Mouse (Mus musculus) B cell, adult 62 days (primary cell): ENCODE results near the gene Vmn1r95. TPM values are rescaled to one million over a fixed set of nuclear protein-coding genes. Genes with fewer than 3 reads are reported as not detected.

ENCODE experiments used
- total RNA-seq: library from RNA; stranded (reverse); gene quantifications from 4 replicates; pipeline ENCODE4 v1.2.4, GENCODE M21; 2023

Vmn1r95 gene
- total RNA-seq, result not detected in 4 replicates

GRCm38 (mm10) chr7:20193410-20193809 is at the start of gene Vmn1r95:
Gene Vmn1r95, plus strand, starts transcription at chr7:20193710.

GRCm38 (mm10) chr7:20168277-20168676 is 25.2 kb upstream of the Vmn1r95 start, which contains the start of gene Vmn1r94:
Gene Vmn1r94, minus strand, starts transcription at chr7:20168377.

GRCm38 (mm10) chr7:20205507-20205906 is 12.0 kb downstream of the Vmn1r95 start, which contains the start of gene Gm6164:
Gene Gm6164, minus strand, starts transcription at chr7:20205607.

GRCm38 (mm10) chr7:20233728-20234127 is 40.2 kb downstream of the Vmn1r95 start, which contains the start of gene Gm4498:
Gene Gm4498, minus strand, starts transcription at chr7:20233828.

Other genes with a start within 250 kb of the Vmn1r95 start
- not detected in 4 replicates for gene Igsf23, start 243.0 kb upstream of the Vmn1r95 start, total RNA-seq
- gene Ceacam20, start 228.3 kb upstream of the Vmn1r95 start, total RNA-seq, result not detected in 4 replicates
- not detected in 4 replicates for gene Nlrp9b, start 202.2 kb upstream of the Vmn1r95 start, total RNA-seq
- gene Vmn1r91, start 94.0 kb upstream of the Vmn1r95 start, total RNA-seq, result not detected in 4 replicates
- not detected in 4 replicates for gene Gm16442, start 71.1 kb upstream of the Vmn1r95 start, total RNA-seq
- gene Vmn1r93, start 54.6 kb upstream of the Vmn1r95 start, total RNA-seq, result not detected in 4 replicates
- not detected in 4 replicates for gene Vmn1r94, start 25.3 kb upstream of the Vmn1r95 start, total RNA-seq
- gene Gm6164, start 11.9 kb downstream of the Vmn1r95 start, total RNA-seq, result not detected in 4 replicates
- not detected in 4 replicates for gene Gm4498, start 40.1 kb downstream of the Vmn1r95 start, total RNA-seq
- gene Gm5890, start 69.1 kb downstream of the Vmn1r95 start, total RNA-seq, result not detected in 4 replicates
- not detected in 4 replicates for gene Gm4133, start 140.4 kb downstream of the Vmn1r95 start, total RNA-seq
- not detected in 4 replicates for gene Gm5728, start 181.7 kb downstream of the Vmn1r95 start, total RNA-seq
- gene Vmn1r100, start 224.2 kb downstream of the Vmn1r95 start, total RNA-seq, result not detected in 4 replicates
- not detected in 4 replicates for gene Vmn1r101, start 248.9 kb downstream of the Vmn1r95 start, total RNA-seq